Mouse (Mus musculus) ES-E14 (cell line): Measurements from ENCODE around the gene Marveld1. TPM values are rescaled to one million over a fixed set of nuclear protein-coding genes. Genes with fewer than 3 reads are reported as not detected.
A peak's percentile ranks its signal among the peaks of the same experiment; 100 is the strongest.

ENCODE experiments used
- DNase-seq: peaks from one replicate; pipeline ENCODE4 v3.0.0-alpha.2; 2013; ENCODE audit warnings: low read depth, low spot score
- H3K27ac ChIP-seq: 2 replicates; pipeline ENCODE4 v1.5.1; 2012; ENCODE audit warnings: low read depth, mild to moderate bottlenecking, low read length, moderate library complexity, mixed read lengths; ENCODE audit not compliant: poor library complexity, insufficient read depth, severe bottlenecking
- H3K36me3 ChIP-seq: 2 replicates; pipeline ENCODE4 v1.6.1; 2012; ENCODE audit warnings: mild to moderate bottlenecking, low read length, moderate library complexity, mixed read lengths; ENCODE audit not compliant: control insufficient read depth, poor library complexity, insufficient read depth, severe bottlenecking
- H3K4me1 ChIP-seq, 2 experiments: fragments of 150-350 bp in 1 of 2; sonication (generic) in 1 of 2; 2 replicates each; pipeline ENCODE4 v1.6.1; 2012; ENCODE audit warnings: low read length in 2 of 2, mild to moderate bottlenecking in 1 of 2, mixed read lengths in 1 of 2; ENCODE audit not compliant: control insufficient read depth in 2 of 2, insufficient read depth in 2 of 2, poor library complexity in 1 of 2
- H3K4me3 ChIP-seq, 2 experiments: fragments of 150-350 bp in 1 of 2; sonication (generic) in 1 of 2; 2 replicates each; pipeline ENCODE4 v1.5.1; 2012; ENCODE audit warnings: low read length in 2 of 2, low read depth in 1 of 2, mild to moderate bottlenecking in 1 of 2, mixed read lengths in 1 of 2; ENCODE audit not compliant: insufficient read depth in 1 of 2, poor library complexity in 1 of 2, severe bottlenecking in 1 of 2
- H3K9ac ChIP-seq: 2 replicates; pipeline ENCODE4 v1.6.1; 2012; ENCODE audit warnings: low read depth, mild to moderate bottlenecking, low read length, mixed read lengths; ENCODE audit not compliant: poor library complexity, insufficient read depth, severe bottlenecking
- H3K9me3 ChIP-seq: fragments of 150-350 bp; sonication (generic); 2 replicates; pipeline ENCODE4 v1.6.1; 2012; ENCODE audit warnings: low read depth, mild to moderate bottlenecking, low read length; ENCODE audit not compliant: control insufficient read depth, insufficient read depth
- CHD2 ChIP-seq: IDR thresholded peaks from 2 replicates; pipeline ENCODE4 v1.6.1; 2014; ENCODE audit warnings: mild to moderate bottlenecking, low read depth, low read length, inconsistent platforms
- HCFC1 ChIP-seq: IDR thresholded peaks from 2 replicates; pipeline ENCODE4 v1.6.1; 2012; ENCODE audit warnings: low read length, inconsistent platforms, borderline replicate concordance; ENCODE audit not compliant: insufficient read depth
- MAFK ChIP-seq: IDR thresholded peaks from 2 replicates; pipeline ENCODE4 v1.6.1; 2014; ENCODE audit warnings: mild to moderate bottlenecking, low read depth, low read length, inconsistent platforms; ENCODE audit not compliant: insufficient read depth
- ZC3H11A ChIP-seq: IDR thresholded peaks from 2 replicates; pipeline ENCODE4 v1.6.1; 2012; ENCODE audit warnings: low read depth, mild to moderate bottlenecking, inconsistent platforms, low read length, borderline replicate concordance
- ZNF384 ChIP-seq: IDR thresholded peaks from 2 replicates; pipeline ENCODE4 v1.6.1; 2012; ENCODE audit warnings: low read depth, low read length, inconsistent platforms
- in situ Hi-C, 2 experiments: fragments of 600-800 bp; cut with MboI; formaldehyde crosslinking; loops; one replicate each; pipeline ENCODE4 v1.15.1; 2025; ENCODE audit warnings: low sequenced_read_pairs in 2 of 2, inconsistent platforms in 1 of 2; ENCODE audit not compliant: unreplicated experiment in 2 of 2
- total RNA-seq: library from RNA; depleted of rRNA; stranded (reverse); fragments of 300-350 nt; gene quantifications from 2 replicates; pipeline ENCODE4 v1.2.3, GENCODE M21; 2012

Gene Marveld1
- total RNA-seq, 1 experiment, result 39.8 TPM

GRCm38 (mm10) chr19:42166130-42166529 is 18.9 kb downstream of the Marveld1 start:
- Histone ChIP-seq H3K27ac (no peak overlapping the region), H3K36me3 (no peaks in the 10 kb centered on the region), H3K9ac (no peak overlapping the region), H3K9me3 (no peaks in the 10 kb centered on the region), H3K4me1 (peaks cover 0 to 2% of the 10 kb centered on the region in 2 experiments; a peak in 1 of 4 replicates), H3K4me3 (no peak overlapping the region)
- TF ChIP-seq CHD2 (no peak), ZNF384 (peak; percentile 52; the same call in 1 of the 2 replicates), ZC3H11A (peak; percentile 76; the same call in 1 of the 2 replicates), HCFC1 (no peak), MAFK (no peak)
- in situ Hi-C loops, result no loop called here
- peak; percentile 78 for DNase-seq

- DNase-seq, result no peak
- Histone ChIP-seq H3K36me3 (no peaks in the 10 kb centered on the region), H3K27ac (no peak overlapping the region), H3K9ac (no peak overlapping the region), H3K4me3 (no peak overlapping the region), H3K4me1 (peaks cover 0 to 3% of the 10 kb centered on the region in 2 experiments; a peak in 1 of 4 replicates), H3K9me3 (no peaks in the 10 kb centered on the region)
- in situ Hi-C loops, result no loop called here
- no peak for TF ChIP-seq ZNF384
- no peak for TF ChIP-seq HCFC1
- TF ChIP-seq MAFK, result no peak
- no peak for TF ChIP-seq CHD2
- no peak for TF ChIP-seq ZC3H11A
Measured at GRCm38 (mm10) chr19:42166766-42167165, 19.6 kb downstream of the Marveld1 start.

GRCm38 (mm10) chr19:42167489-42167888 is 20.3 kb downstream of the Marveld1 start:
- no peak for DNase-seq
- no peak overlapping the region for H3K27ac ChIP-seq
- no peak overlapping the region for H3K4me3 ChIP-seq
- TF ChIP-seq ZNF384, result no peak
- TF ChIP-seq CHD2, result no peak
- no peak for TF ChIP-seq ZC3H11A
- no peak for TF ChIP-seq MAFK
- TF ChIP-seq HCFC1, result no peak
- H3K9ac ChIP-seq, result no peak overlapping the region
- in situ Hi-C loops, result no loop called here
- H3K36me3 ChIP-seq, result no peaks in the 10 kb centered on the region
- H3K4me1 ChIP-seq, result peaks cover 0 to 3% of the 10 kb centered on the region in 2 experiments; a peak in 1 of 4 replicates
- H3K9me3 ChIP-seq, result no peaks in the 10 kb centered on the region

- TF ChIP-seq ZC3H11A, result no peak
- TF ChIP-seq MAFK, result no peak
- TF ChIP-seq ZNF384, result no peak
- TF ChIP-seq CHD2, result no peak
- no peak for TF ChIP-seq HCFC1
Measured at GRCm38 (mm10) chr19:42169322-42169975, 22.2 kb downstream of the Marveld1 start.

More at GRCm38 (mm10) chr19:42169322-42169975, 22.2 kb downstream of the Marveld1 start:
- in situ Hi-C loops, result no loop called here
- no peak for DNase-seq
- no peaks in the 10 kb centered on the region for H3K36me3 ChIP-seq
- no peak overlapping the region for H3K9ac ChIP-seq
- H3K4me1 ChIP-seq, result peaks cover 0 to 3% of the 10 kb centered on the region in 2 experiments; a peak in 1 of 4 replicates
- H3K4me3 ChIP-seq, result no peak overlapping the region
- no peaks in the 10 kb centered on the region for H3K9me3 ChIP-seq
- H3K27ac ChIP-seq, result no peak overlapping the region
